Mouse (Mus musculus) stomach, adult 2 months (tissue): Measurements from ENCODE around the gene A4galt. TPM values are rescaled to one million over a fixed set of nuclear protein-coding genes. Genes with fewer than 3 reads are reported as not detected.

Source experiments
- polyA plus RNA-seq: library from polyadenylated mRNA; depleted of rRNA; stranded (reverse); fragments of >200 nt; gene quantifications from 2 replicates; pipeline ENCODE4 v1.2.3, GENCODE M21; 2012; rRNA removed

Gene A4galt
- 20.1 and 26.5 TPM in 2 replicates for polyA plus RNA-seq

DNA sequence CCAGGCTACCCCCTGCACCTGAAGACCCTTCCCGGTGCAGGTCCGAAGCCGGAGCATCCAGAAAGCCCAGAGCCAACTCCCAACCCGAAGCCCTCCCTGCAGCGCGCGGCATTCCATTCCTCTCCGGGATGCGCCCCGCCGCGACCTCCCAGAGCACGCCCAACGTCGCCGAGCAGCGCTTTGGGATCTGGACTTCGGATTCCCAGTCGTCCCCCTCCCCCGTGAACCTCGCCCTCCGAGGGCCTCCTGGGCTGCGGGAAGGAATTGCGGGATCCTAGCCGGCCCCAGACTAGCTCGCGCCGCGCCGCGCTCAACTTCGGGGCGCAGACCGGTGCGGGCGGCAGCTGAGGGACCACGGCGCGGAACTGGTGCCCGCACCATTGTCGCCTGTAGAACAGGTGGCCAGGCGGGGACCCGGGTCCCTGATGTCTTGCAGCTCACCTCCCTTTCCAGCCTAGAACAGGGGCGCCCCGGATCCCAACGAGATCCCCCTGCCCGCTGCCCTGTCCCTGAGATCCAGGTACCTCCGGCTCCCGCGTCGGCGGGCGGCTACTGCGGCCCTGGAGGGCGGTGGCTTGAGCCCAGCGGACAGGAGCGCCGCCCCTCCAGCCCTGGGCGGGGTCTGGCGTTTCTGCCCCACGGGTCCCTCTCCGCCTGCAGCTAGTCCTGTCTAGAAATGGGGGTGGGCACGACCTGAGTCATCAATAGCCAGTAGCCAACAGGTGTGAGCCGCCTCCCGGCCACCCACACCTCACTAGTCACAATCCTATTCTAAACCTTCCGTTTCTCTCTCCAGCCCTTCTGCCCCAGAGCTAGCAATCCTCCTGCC, at the start of gene A4galt:
A4galt (minus strand) TSS at position 599 of the 829 bp plus-strand sequence.

Other genes starting within 250 kb of the A4galt start
- 1.5 and 1.6 TPM in 2 replicates for gene Nfam1, start 218.5 kb downstream of the A4galt start, polyA plus RNA-seq
- gene Serhl, start 162.3 kb downstream of the A4galt start, polyA plus RNA-seq = 35.8 and 38.2 TPM in 2 replicates
- gene Rrp7a, start 129.0 kb downstream of the A4galt start, polyA plus RNA-seq = 65.9 and 68.4 TPM in 2 replicates
- gene Poldip3, start 102.4 kb downstream of the A4galt start, polyA plus RNA-seq = 18.0 and 18.1 TPM in 2 replicates
- gene Cyb5r3, start 79.2 kb downstream of the A4galt start, polyA plus RNA-seq = 130 and 148 TPM in 2 replicates
- gene Arfgap3, start 98.5 kb upstream of the A4galt start, polyA plus RNA-seq = 15.7 and 20.4 TPM in 2 replicates
- gene Pacsin2, start 212.8 kb upstream of the A4galt start, polyA plus RNA-seq = 33.5 and 35.0 TPM in 2 replicates